Mouse (Mus musculus) kidney, adult 2 months (tissue): Measurements from ENCODE around the gene Nid1.

Experiments used
- CTCF ChIP-seq: fragments of 200-500 bp; conservative IDR thresholded peaks from 2 replicates; pipeline ENCODE4 v1.5.1; 2011; ENCODE audit warnings: low read depth, mild to moderate bottlenecking, control low read depth, low read length, moderate library complexity, mixed read lengths; ENCODE audit not compliant: insufficient read depth, insufficient read length
- POLR2A ChIP-seq: fragments of 200-500 bp; IDR thresholded peaks from one replicate; pipeline ENCODE4 v1.6.1; 2011; ENCODE audit warnings: low read depth, low read length, control low read depth

DNA sequence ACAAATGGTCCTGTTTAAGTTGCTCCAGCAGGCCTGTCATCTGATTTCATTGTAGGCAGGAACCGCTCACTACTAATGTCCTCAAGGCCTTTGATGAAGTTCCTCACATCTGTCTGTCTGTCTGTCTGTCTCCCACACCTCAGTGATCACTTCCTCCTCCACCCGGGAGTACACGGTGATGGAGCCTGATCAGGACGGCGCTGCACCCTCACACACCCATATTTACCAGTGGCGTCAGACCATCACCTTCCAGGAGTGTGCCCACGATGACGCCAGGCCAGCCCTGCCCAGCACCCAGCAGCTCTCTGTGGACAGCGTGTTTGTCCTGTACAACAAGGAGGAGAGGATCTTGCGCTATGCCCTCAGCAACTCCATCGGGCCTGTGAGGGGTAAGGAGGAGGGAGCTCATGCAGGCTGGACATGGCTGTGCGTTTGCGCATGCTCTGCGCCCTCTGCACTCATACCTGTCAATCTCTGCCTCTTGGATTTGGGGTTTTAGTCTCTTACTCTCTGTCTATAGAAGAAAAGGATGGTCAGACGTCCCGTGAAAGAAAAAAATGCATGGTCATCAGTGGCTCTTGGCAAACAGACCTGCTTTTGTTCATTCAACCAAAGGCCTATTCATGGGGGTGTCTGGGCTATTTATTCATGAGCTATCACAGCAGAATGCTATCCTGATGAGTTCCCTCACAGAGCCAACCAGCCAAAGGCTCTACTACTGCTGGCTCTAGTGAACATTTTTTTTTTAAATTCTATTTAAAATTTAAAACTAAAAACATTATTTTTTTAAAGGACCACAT lies 44.7 kb downstream of the Nid1 start:
- no peak for TF ChIP-seq CTCF
- no peak for TF ChIP-seq POLR2A
